Comparison of ENCODE assay signal across 8 mouse cellular contexts in the genomic region with DNA sequence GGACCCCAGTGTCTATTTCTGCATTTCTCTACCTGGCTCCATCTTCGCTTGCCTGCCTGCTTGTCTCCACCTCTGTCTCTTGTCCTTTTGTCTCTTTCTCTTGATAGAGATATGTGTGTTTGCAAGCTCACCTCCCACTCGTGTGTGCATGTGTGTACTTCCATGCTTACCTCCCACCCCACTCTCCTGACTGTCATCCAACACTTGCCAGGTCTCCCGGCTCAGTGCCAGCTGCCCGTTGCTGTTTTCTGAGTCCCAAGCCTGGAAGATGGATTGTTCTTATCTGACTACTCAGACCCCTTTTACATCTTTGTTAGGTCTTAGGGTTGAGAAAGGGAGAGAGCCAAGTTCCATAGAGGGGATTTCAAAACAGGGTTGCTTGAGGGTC. TPM values are rescaled to one million over a fixed set of nuclear protein-coding genes. Genes with fewer than 3 reads are reported as not detected.
DNase-seq lines count a peak whose midpoint lies in the region; ATAC-seq and TF ChIP-seq lines count a peak whose summit lies in the region.

No protein-coding gene starts in this region.

- H3K9ac ChIP-seq in heart, embryonic 14.5 days (ENCODE audit: low read length), result peak overlapping the region; percentile 99
- H3K9ac ChIP-seq in midbrain, embryonic 11.5 days (ENCODE audit: low read length), result peak overlapping the region; percentile 89

- peaks cover 3% of the 10 kb centered on the region; the same call in 1 of the 2 replicates for H3K4me1 ChIP-seq in cerebellum, adult 2 months (ENCODE audit: control insufficient read depth, insufficient read depth, low read length)
- H3K4me1 ChIP-seq in heart, embryonic 14.5 days (ENCODE audit: control insufficient read depth in 2 of 2, insufficient read depth in 2 of 2, low read length in 2 of 2), result peaks cover 2 to 31% of the 10 kb centered on the region in 2 experiments; a peak in 3 of 4 replicates
- peaks cover 12% of the 10 kb centered on the region for H3K4me1 ChIP-seq in midbrain, embryonic 11.5 days (ENCODE audit: control insufficient read depth, insufficient read depth, low read length)

- no peak for ATAC-seq in heart, embryonic 14.5 days (ENCODE audit: insufficient number of reproducible peaks, insufficient read depth, low FRiP score, low read depth)
- ATAC-seq in midbrain, embryonic 11.5 days (ENCODE audit: low FRiP score), result no peak
- ATAC-seq in granulocyte monocyte progenitor cell, adult 5-6 weeks (replicated peaks; ENCODE audit: poor library complexity, severe bottlenecking), result no peak
- no peak for ATAC-seq in megakaryocyte progenitor cell, adult 5-6 weeks (replicated peaks; ENCODE audit: poor library complexity)

- H3K4me2 ChIP-seq in heart, embryonic 14.5 days (ENCODE audit: low read length), result peak overlapping the region; percentile 88
- peak overlapping the region; percentile 94 for H3K4me2 ChIP-seq in midbrain, embryonic 11.5 days

- no peak overlapping the region for H3K27ac ChIP-seq in cerebellum, adult 2 months (ENCODE audit: insufficient read depth, low read length)
- H3K27ac ChIP-seq in heart, embryonic 14.5 days (replicated peaks in 1 of 2; ENCODE audit: control insufficient read depth in 1 of 2, insufficient read depth in 1 of 2, low read depth in 2 of 2, low read length in 2 of 2), result peak overlapping the region; percentile 67 to 96
- H3K27ac ChIP-seq in midbrain, embryonic 11.5 days (ENCODE audit: low read depth, low read length), result no peak overlapping the region

- DNase-seq in right cerebral cortex, adult 18-20 months, result peak; percentile 9
- no peak for DNase-seq in right cerebral cortex, postnatal 25 days
- peak; percentile 62 to 67 for DNase-seq in cerebellum, adult 2 months
- DNase-seq in kidney, postnatal 36 days, result peak; percentile 14 to 73
- DNase-seq in midbrain, embryonic 11.5 days (ENCODE audit: low spot score, missing footprints), result no peak

- H3K27me3 ChIP-seq in cerebellum, adult 2 months (ENCODE audit: control insufficient read depth, insufficient read depth, low read length), result no peaks in the 10 kb centered on the region
- H3K27me3 ChIP-seq in heart, embryonic 14.5 days (ENCODE audit: control insufficient read depth, insufficient read depth, low read length), result no peaks in the 10 kb centered on the region
- no peaks in the 10 kb centered on the region for H3K27me3 ChIP-seq in midbrain, embryonic 11.5 days (ENCODE audit: control insufficient read depth, insufficient read depth, low read length)

- TF ChIP-seq CTCF in cerebellum, adult 2 months (IDR thresholded peaks at IDR 0.05; ENCODE audit: borderline replicate concordance, insufficient read depth, low read depth, low read length), result no peak

- H3K4me3 ChIP-seq in cerebellum, adult 2 months (replicated peaks; ENCODE audit: insufficient read depth, low read depth, low read length), result peak overlapping the region; percentile 69
- peak overlapping the region; percentile 74 to 98 for H3K4me3 ChIP-seq in heart, embryonic 14.5 days (ENCODE audit: control insufficient read depth in 1 of 2, insufficient read depth in 1 of 2, low read depth in 1 of 2, low read length in 2 of 2)
- H3K4me3 ChIP-seq in midbrain, embryonic 11.5 days (ENCODE audit: low read depth, low read length), result peak overlapping the region; percentile 75

- no peaks in the 10 kb centered on the region for H3K9me3 ChIP-seq in heart, embryonic 14.5 days (ENCODE audit: control insufficient read depth, low read length)
- H3K9me3 ChIP-seq in midbrain, embryonic 11.5 days (ENCODE audit: control insufficient read depth, low read length), result no peaks in the 10 kb centered on the region

- 0 out of 2 replicates have a peak, but pooled peaks cover 4% of the 10 kb centered on the region for H3K36me3 ChIP-seq in heart, embryonic 14.5 days (ENCODE audit: control insufficient read depth, insufficient read depth, low read length)
- H3K36me3 ChIP-seq in midbrain, embryonic 11.5 days (ENCODE audit: control insufficient read depth, insufficient read depth, low read length), result no peaks in the 10 kb centered on the region

- no peak for TF ChIP-seq POLR2A in cerebellum, adult 2 months (IDR thresholded peaks at IDR 0.05; ENCODE audit: borderline replicate concordance, insufficient read depth, low read length)

- 5% methylated on average over 4 of the region's 4 CpGs for WGBS in cerebellum, adult 2 months
- 2% methylated on average over 4 of the region's 4 CpGs for WGBS in heart, embryonic 14.5 days
- 47% methylated on average over 4 of the region's 4 CpGs for whole genome bisulfite sequencing in midbrain, embryonic 11.5 days

RNA-seq across cellular contexts. Expression of a gene that starts 1.6 kb away (rescaled TPM):
- polyA plus RNA-seq in cerebellum, adult 2 months (2012; rRNA removed), result 11.9 and 12.7 TPM in 2 replicates
- polyA plus RNA-seq in heart, embryonic 14.5 days (2014; fragmentation: Nextera tagmentation; extraction: Ambion mirVana), result 29.2 and 31.0 TPM in 2 replicates
- polyA plus RNA-seq in midbrain, embryonic 11.5 days (2014; fragmentation: Nextera tagmentation; extraction: Ambion mirVana), result 16.7 and 18.3 TPM in 2 replicates
- 25.6 and 28.9 TPM in 2 replicates for total RNA-seq in granulocyte monocyte progenitor cell, adult 5-6 weeks (2014; fragmentation: Nextera tagmentation)
- 6.7 and 9.6 TPM in 2 replicates for total RNA-seq in granulocyte monocyte progenitor cell, adult 5-6 weeks (2017)
- 29.4 and 34.6 TPM in 2 replicates for total RNA-seq in megakaryocyte progenitor cell, adult 5-6 weeks (2015)
- 8.7 and 9.0 TPM in 2 replicates for total RNA-seq in megakaryocyte progenitor cell, adult 5-6 weeks (2017)

RNA-seq across cellular contexts. Expression of a gene that starts 42.6 kb away (rescaled TPM):
- 16.6 and 17.3 TPM in 2 replicates for polyA plus RNA-seq in cerebellum, adult 2 months (2012; rRNA removed)
- 34.8 and 37.4 TPM in 2 replicates for polyA plus RNA-seq in heart, embryonic 14.5 days (2014; fragmentation: Nextera tagmentation; extraction: Ambion mirVana)
- 143 and 150 TPM in 2 replicates for polyA plus RNA-seq in midbrain, embryonic 11.5 days (2014; fragmentation: Nextera tagmentation; extraction: Ambion mirVana)
- total RNA-seq in granulocyte monocyte progenitor cell, adult 5-6 weeks (2014; fragmentation: Nextera tagmentation), result 35.4 and 45.8 TPM in 2 replicates
- 20.0 and 29.3 TPM in 2 replicates for total RNA-seq in granulocyte monocyte progenitor cell, adult 5-6 weeks (2017)
- total RNA-seq in megakaryocyte progenitor cell, adult 5-6 weeks (2015), result 44.5 and 48.0 TPM in 2 replicates
- total RNA-seq in megakaryocyte progenitor cell, adult 5-6 weeks (2017), result 19.6 and 26.6 TPM in 2 replicates

RNA-seq across cellular contexts. Expression of a gene that starts 46.2 kb away (rescaled TPM):
- polyA plus RNA-seq in cerebellum, adult 2 months (2012; rRNA removed), result 113 and 120 TPM in 2 replicates
- 93.9 and 95.3 TPM in 2 replicates for polyA plus RNA-seq in heart, embryonic 14.5 days (2014; fragmentation: Nextera tagmentation; extraction: Ambion mirVana)
- polyA plus RNA-seq in midbrain, embryonic 11.5 days (2014; fragmentation: Nextera tagmentation; extraction: Ambion mirVana), result 102 and 109 TPM in 2 replicates
- total RNA-seq in granulocyte monocyte progenitor cell, adult 5-6 weeks (2014; fragmentation: Nextera tagmentation), result 57.6 and 66.7 TPM in 2 replicates
- 65.5 and 87.2 TPM in 2 replicates for total RNA-seq in granulocyte monocyte progenitor cell, adult 5-6 weeks (2017)
- total RNA-seq in megakaryocyte progenitor cell, adult 5-6 weeks (2015), result 77.0 and 80.8 TPM in 2 replicates
- 72.6 and 74.0 TPM in 2 replicates for total RNA-seq in megakaryocyte progenitor cell, adult 5-6 weeks (2017)

Comparison
In these comparisons a context has a peak if more than half of its experiments do, and no peak if none do; other contexts are left out.
1. DNase-seq: peak in right cerebral cortex, adult 18-20 months (single experiment), cerebellum, adult 2 months (2 of 2) and kidney, postnatal 36 days (2 of 2); none in right cerebral cortex, postnatal 25 days (single experiment) and midbrain, embryonic 11.5 days (single experiment).
2. H3K27ac ChIP-seq: peak in heart, embryonic 14.5 days (2 of 2); none in cerebellum, adult 2 months (single experiment) and midbrain, embryonic 11.5 days (single experiment).
3. Peak in every context shown above with its lines, with median percentiles within 50 percentile points of each other: H3K4me3 ChIP-seq.